Mouse (Mus musculus) erythroblast, adult 5-6 weeks (primary cell): ENCODE measurements around the gene Tnpo1. TPM values are rescaled to one million over a fixed set of nuclear protein-coding genes. Genes with fewer than 3 reads are reported as not detected.

ENCODE experiments used
- ATAC-seq: replicated peaks from 2 replicates; pipeline ENCODE4 v1.8.0; 2016; ENCODE audit warnings: moderate number of reproducible peaks, mild to moderate bottlenecking, moderate TSS enrichment, inconsistent platforms; ENCODE audit not compliant: poor library complexity, low FRiP score, severe bottlenecking
- total RNA-seq, 2 experiments: library from RNA; stranded (forward) in 1 of 2; stranded (reverse) in 1 of 2; fragments of 150-400 nt in 1 of 2; fragments of 200-764, 138-1000 nt in 1 of 2; gene quantifications; 2 replicates each; pipeline versions ENCODE4 v1.2.3 to v1.2.4; 2015 to 2017; ENCODE audit warnings: low replicate concordance in 2 of 2

Gene Tnpo1
- total RNA-seq, 2 experiments from 2014 or later = 54.3 to 54.4 TPM

DNA sequence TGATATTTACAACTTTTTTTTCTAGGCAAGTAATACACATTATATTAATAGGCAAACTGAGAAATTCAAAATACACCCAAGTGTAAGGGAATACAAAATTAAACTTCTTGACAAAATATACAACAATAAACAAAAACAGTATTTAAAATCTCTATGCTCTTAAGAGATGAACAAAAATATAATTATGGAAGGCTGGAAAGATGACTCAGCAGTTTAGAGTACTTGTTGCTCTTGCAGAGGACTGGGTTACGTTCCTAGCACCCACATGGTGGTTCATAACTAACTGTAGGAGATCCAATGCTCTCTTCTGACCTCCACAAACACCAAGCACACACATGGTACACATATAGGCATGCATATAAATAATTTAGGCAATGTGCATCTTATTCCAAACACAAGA, 133.3 kb downstream of the Tnpo1 start:
- ATAC-seq = no peak

DNA sequence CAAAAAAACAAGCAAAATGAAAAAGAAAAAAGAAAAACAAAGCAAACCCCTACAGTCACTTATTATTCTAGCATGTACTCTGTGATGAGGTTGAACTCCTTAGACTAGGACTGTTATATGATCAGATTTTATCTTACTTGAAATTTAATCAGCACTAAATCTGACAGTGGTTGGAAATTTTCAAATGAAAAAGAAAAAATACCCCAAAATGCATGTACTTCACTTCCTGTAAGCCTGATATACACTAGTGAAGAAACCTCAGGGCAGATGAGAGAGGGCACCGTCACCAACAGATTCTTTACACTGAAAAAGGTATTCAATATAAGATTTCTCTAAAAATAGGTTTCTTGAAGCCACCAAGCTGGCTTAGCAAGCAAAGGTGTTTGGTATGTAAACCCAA, 134.5 kb downstream of the Tnpo1 start:
- no peak for ATAC-seq

Other genes starting within 250 kb of the Tnpo1 start
- not detected in 2 replicates for gene Tmem171, start 231.6 kb downstream of the Tnpo1 start, total RNA-seq (2015; ENCODE audit: low replicate concordance)
- gene Tmem171, start 231.6 kb downstream of the Tnpo1 start, total RNA-seq (2017; ENCODE audit: low replicate concordance) = 0.98 TPM in 1 of 2 replicates, not detected in the other
- gene Fcho2, start 110.9 kb downstream of the Tnpo1 start, total RNA-seq (2015; ENCODE audit: low replicate concordance) = 476 and 552 TPM in 2 replicates
- gene Fcho2, start 110.9 kb downstream of the Tnpo1 start, total RNA-seq (2017; ENCODE audit: low replicate concordance) = 565 and 622 TPM in 2 replicates
- gene 1700024P04Rik, start 58.2 kb upstream of the Tnpo1 start, total RNA-seq (2015; ENCODE audit: low replicate concordance) = not detected in 2 replicates
- not detected in 2 replicates for gene 1700024P04Rik, start 58.2 kb upstream of the Tnpo1 start, total RNA-seq (2017; ENCODE audit: low replicate concordance)